Mouse (Mus musculus): ENCODE data around the gene Nop9. TPM values are rescaled to one million over a fixed set of nuclear protein-coding genes. Genes with fewer than 3 reads are reported as not detected.
"Not testable (repeated sequence)": the region's sequence is repeated elsewhere in the genome, so short reads cannot be mapped to it uniquely, and the experiment has no call there.

Gene Nop9
- polyA plus RNA-seq, 1 experiment from 2014 or later, result 70.6 TPM

- H3K27ac ChIP-seq (ENCODE audit: low read depth, low read length), result peak overlapping the region; percentile 59
- ATAC-seq (replicated peaks; ENCODE audit: low FRiP score), result no peak
- peak overlapping the region; percentile 57 for H3K4me2 ChIP-seq
Observed at GRCm38 (mm10) chr14:55757566-55757965, 12.1 kb downstream of the Nop9 start.

GRCm38 (mm10) chr14:55758363-55758784, 12.9 kb downstream of the Nop9 start, which contains the start of gene Cideb:
Gene Cideb (minus strand): TSS chr14:55758458.
- peak within 1 kb of the TSS; percentile 57 for H3K4me2 ChIP-seq
- 9% methylated on average over 8 of the region's 8 CpGs for WGBS
- H3K36me3 ChIP-seq (ENCODE audit: control insufficient read depth, insufficient read depth, low read length), result peaks cover 16% of the 10 kb centered on the region
- DNase-seq (ENCODE audit: low spot score), result no peak
- peaks cover 22% of the 10 kb centered on the region for H3K4me1 ChIP-seq (replicated peaks; ENCODE audit: control insufficient read depth, insufficient read depth, low read length)
- peak within 1 kb of the TSS; percentile 22 for H3K4me3 ChIP-seq (ENCODE audit: low read depth, low read length)
- H3K9ac ChIP-seq (ENCODE audit: low read depth, low read length), result 0 out of 2 replicates have a peak within 1 kb of the TSS, but pooled peaks have one; percentile 21
- peaks cover 20% of the 10 kb centered on the region for H3K27me3 ChIP-seq (replicated peaks; ENCODE audit: control insufficient read depth, insufficient read depth, low read length)
- ATAC-seq (replicated peaks; ENCODE audit: low FRiP score), result peak; percentile 32; the same call in 1 of the 2 replicates
- no peaks in the 10 kb centered on the region for H3K9me3 ChIP-seq (ENCODE audit: control insufficient read depth, low read length)
- H3K27ac ChIP-seq (ENCODE audit: low read depth, low read length), result peak within 1 kb of the TSS; percentile 59

More at GRCm38 (mm10) chr14:55757566-55757965, 12.1 kb downstream of the Nop9 start:
- WGBS, result 35% methylated on average over 6 of the region's 6 CpGs
- H3K9ac ChIP-seq (ENCODE audit: low read depth, low read length), result no peak overlapping the region
- peak overlapping the region; percentile 22 for H3K4me3 ChIP-seq (ENCODE audit: low read depth, low read length)
- no peaks in the 10 kb centered on the region for H3K9me3 ChIP-seq (ENCODE audit: control insufficient read depth, low read length)
- H3K27me3 ChIP-seq (replicated peaks; ENCODE audit: control insufficient read depth, insufficient read depth, low read length), result peaks cover 19% of the 10 kb centered on the region
- H3K36me3 ChIP-seq (ENCODE audit: control insufficient read depth, insufficient read depth, low read length), result peaks cover 21% of the 10 kb centered on the region
- no peak for DNase-seq (ENCODE audit: low spot score)
- peaks cover 17% of the 10 kb centered on the region for H3K4me1 ChIP-seq (replicated peaks; ENCODE audit: control insufficient read depth, insufficient read depth, low read length)

- peak; percentile 80 for DNase-seq (ENCODE audit: low spot score)
- not testable (repeated sequence) for ATAC-seq (replicated peaks; ENCODE audit: low FRiP score); H3K4me3 ChIP-seq (ENCODE audit: low read depth, low read length); H3K9ac ChIP-seq (ENCODE audit: low read depth, low read length); H3K27ac ChIP-seq (ENCODE audit: low read depth, low read length); H3K36me3 ChIP-seq (ENCODE audit: control insufficient read depth, insufficient read depth, low read length); H3K9me3 ChIP-seq (ENCODE audit: control insufficient read depth, low read length)
- peaks cover 23% of the 10 kb centered on the region for H3K27me3 ChIP-seq (replicated peaks; ENCODE audit: control insufficient read depth, insufficient read depth, low read length)
- WGBS, result 0% methylated on average over 6 of the region's 6 CpGs
- peak overlapping the region; percentile 53 for H3K4me2 ChIP-seq
- H3K4me1 ChIP-seq (replicated peaks; ENCODE audit: control insufficient read depth, insufficient read depth, low read length), result peaks cover 24% of the 10 kb centered on the region
Observed at GRCm38 (mm10) chr14:55760156-55760555, 14.7 kb downstream of the Nop9 start.

GRCm38 (mm10) chr14:55761163-55761562, 15.7 kb downstream of the Nop9 start, which contains the start of gene Ltb4r2:
Gene Ltb4r2 (plus strand): TSS chr14:55761428.
- Histone ChIP-seq H3K9me3 (ENCODE audit: control insufficient read depth, low read length) (no peaks in the 10 kb centered on the region), H3K27me3 (replicated peaks; ENCODE audit: control insufficient read depth, insufficient read depth, low read length) (peaks cover 23% of the 10 kb centered on the region), H3K4me1 (replicated peaks; ENCODE audit: control insufficient read depth, insufficient read depth, low read length) (peaks cover 24% of the 10 kb centered on the region), H3K9ac (ENCODE audit: low read depth, low read length) (peak within 1 kb of the TSS; percentile 62), H3K4me2 (peak within 1 kb of the TSS; percentile 89), H3K4me3 (ENCODE audit: low read depth, low read length) (peak within 1 kb of the TSS; percentile 53), H3K27ac (ENCODE audit: low read depth, low read length) (0 out of 2 replicates have a peak within 1 kb of the TSS, but pooled peaks have one; percentile 6), H3K36me3 (ENCODE audit: control insufficient read depth, insufficient read depth, low read length) (no peaks in the 10 kb centered on the region)
- DNase-seq (ENCODE audit: low spot score) (no peak), ATAC-seq (replicated peaks; ENCODE audit: low FRiP score) (no peak)
- WGBS, result 83% methylated on average over 6 of the region's 6 CpGs

- Histone ChIP-seq H3K4me2 (peak overlapping the region; percentile 89), H3K9ac (ENCODE audit: low read depth, low read length) (peak overlapping the region; percentile 62), H3K27ac (ENCODE audit: low read depth, low read length) (0 out of 2 replicates have a peak overlapping the region, but pooled peaks have one; percentile 6), H3K9me3 (ENCODE audit: control insufficient read depth, low read length) (no peaks in the 10 kb centered on the region), H3K36me3 (ENCODE audit: control insufficient read depth, insufficient read depth, low read length) (no peaks in the 10 kb centered on the region), H3K27me3 (replicated peaks; ENCODE audit: control insufficient read depth, insufficient read depth, low read length) (peaks cover 28% of the 10 kb centered on the region), H3K4me1 (replicated peaks; ENCODE audit: control insufficient read depth, insufficient read depth, low read length) (peaks cover 22% of the 10 kb centered on the region), H3K4me3 (ENCODE audit: low read depth, low read length) (peak overlapping the region; percentile 53)
- peak; percentile 42 for ATAC-seq (replicated peaks; ENCODE audit: low FRiP score)
- WGBS, result 1% methylated on average over 77 of the region's 77 CpGs
- DNase-seq (ENCODE audit: low spot score), result peak; percentile 79
Observed at GRCm38 (mm10) chr14:55762001-55762821, 16.7 kb downstream of the Nop9 start.

- Histone ChIP-seq H3K4me3 (ENCODE audit: low read depth, low read length) (no peak overlapping the region), H3K27me3 (replicated peaks; ENCODE audit: control insufficient read depth, insufficient read depth, low read length) (peaks cover 34% of the 10 kb centered on the region), H3K27ac (ENCODE audit: low read depth, low read length) (no peak overlapping the region), H3K4me2 (peak overlapping the region; percentile 89), H3K4me1 (replicated peaks; ENCODE audit: control insufficient read depth, insufficient read depth, low read length) (peaks cover 19% of the 10 kb centered on the region), H3K36me3 (ENCODE audit: control insufficient read depth, insufficient read depth, low read length) (no peaks in the 10 kb centered on the region), H3K9me3 (ENCODE audit: control insufficient read depth, low read length) (no peaks in the 10 kb centered on the region), H3K9ac (ENCODE audit: low read depth, low read length) (no peak overlapping the region; the same call in 1 of the 2 replicates)
- DNase-seq (ENCODE audit: low spot score) (no peak), ATAC-seq (replicated peaks; ENCODE audit: low FRiP score) (no peak)
- WGBS, result 48% methylated on average over 7 of the region's 7 CpGs
Observed at GRCm38 (mm10) chr14:55763166-55763565, 17.7 kb downstream of the Nop9 start.

GRCm38 (mm10) chr14:55765696-55766095, 20.2 kb downstream of the Nop9 start, which contains the start of gene Ltb4r1:
Gene Ltb4r1 (plus strand): TSS chr14:55765962.
- ATAC-seq (replicated peaks; ENCODE audit: low FRiP score) (no peak), DNase-seq (ENCODE audit: low spot score) (no peak)
- Histone ChIP-seq H3K36me3 (ENCODE audit: control insufficient read depth, insufficient read depth, low read length) (no peaks in the 10 kb centered on the region), H3K4me1 (replicated peaks; ENCODE audit: control insufficient read depth, insufficient read depth, low read length) (peaks cover 29% of the 10 kb centered on the region), H3K4me3 (ENCODE audit: low read depth, low read length) (no peak within 1 kb of the TSS), H3K9me3 (ENCODE audit: control insufficient read depth, low read length) (no peaks in the 10 kb centered on the region), H3K27ac (ENCODE audit: low read depth, low read length) (no peak within 1 kb of the TSS), H3K9ac (ENCODE audit: low read depth, low read length) (no peak within 1 kb of the TSS; the same call in 1 of the 2 replicates), H3K4me2 (no peak within 1 kb of the TSS), H3K27me3 (replicated peaks; ENCODE audit: control insufficient read depth, insufficient read depth, low read length) (peaks cover 39% of the 10 kb centered on the region)
- WGBS, result 47% methylated on average over 4 of the region's 4 CpGs

- no peak overlapping the region for H3K27ac ChIP-seq (ENCODE audit: low read depth, low read length)
- H3K4me3 ChIP-seq (ENCODE audit: low read depth, low read length), result peak overlapping the region; percentile 39
- WGBS, result 13% methylated on average over 52 of the region's 52 CpGs
- no peaks in the 10 kb centered on the region for H3K36me3 ChIP-seq (ENCODE audit: control insufficient read depth, insufficient read depth, low read length)
- DNase-seq (ENCODE audit: low spot score) (peak; percentile 66), ATAC-seq (replicated peaks; ENCODE audit: low FRiP score) (peak; percentile 37; the same call in 1 of the 2 replicates)
- H3K4me1 ChIP-seq (replicated peaks; ENCODE audit: control insufficient read depth, insufficient read depth, low read length), result peaks cover 26% of the 10 kb centered on the region
- peak overlapping the region; percentile 56 for H3K9ac ChIP-seq (ENCODE audit: low read depth, low read length)
- H3K9me3 ChIP-seq (ENCODE audit: control insufficient read depth, low read length), result no peaks in the 10 kb centered on the region
- peaks cover 24% of the 10 kb centered on the region for H3K27me3 ChIP-seq (replicated peaks; ENCODE audit: control insufficient read depth, insufficient read depth, low read length)
- peak overlapping the region; percentile 74 for H3K4me2 ChIP-seq
Observed at GRCm38 (mm10) chr14:55767519-55768414, 22.3 kb downstream of the Nop9 start.

Measured in liver, embryonic 11.5 days (tissue).